In the genomic region with DNA sequence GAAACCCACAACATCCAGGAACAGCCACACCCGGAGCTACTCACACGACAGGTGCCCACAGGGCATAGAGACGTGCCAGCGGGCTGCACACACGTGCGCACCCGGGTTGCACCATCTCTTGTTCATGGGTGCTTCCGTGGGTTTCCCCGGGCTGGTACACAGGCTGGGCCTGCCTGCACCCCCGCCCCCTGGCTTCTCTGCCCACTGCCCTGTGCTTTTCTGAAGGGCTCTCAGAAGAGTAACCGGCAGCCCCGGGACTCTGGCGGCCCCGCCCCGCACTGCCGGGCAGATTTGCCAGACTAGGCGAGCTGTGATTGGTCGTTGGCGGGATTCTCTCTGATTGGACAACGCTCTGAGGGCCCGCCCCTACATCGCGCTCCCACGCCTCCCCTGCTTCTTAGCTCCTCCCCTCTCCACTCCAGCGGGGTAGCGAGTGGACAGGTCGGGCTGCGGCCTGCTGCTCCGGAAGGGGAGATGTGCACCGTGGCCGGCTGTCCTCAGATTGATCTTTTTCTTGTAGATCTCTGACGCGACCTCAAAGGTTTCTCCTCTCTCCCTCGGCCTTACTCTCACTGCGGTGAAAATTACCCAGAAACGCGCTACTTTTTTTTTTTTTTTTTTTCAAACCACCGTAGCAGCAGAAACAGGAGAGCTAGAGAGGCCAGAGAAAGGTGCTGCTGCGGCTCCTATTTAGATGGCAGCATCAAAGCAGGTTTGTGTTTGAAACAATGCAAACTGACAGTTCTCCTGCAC, we compare ENCODE assay signal across 8 mouse cellular contexts. TPM values are rescaled to one million over a fixed set of nuclear protein-coding genes. Genes with fewer than 3 reads are reported as not detected.
DNase-seq lines count a peak whose midpoint lies in the region; ATAC-seq lines count a peak whose summit lies in the region.

A gene (minus strand): TSS at position 66 of the 753 bp plus-strand sequence.

- H3K4me2 ChIP-seq in intestine, embryonic 15.5 days (replicated peaks) = peak within 1 kb of the TSS; percentile 93

- intact Hi-C loops in left cerebral cortex, postnatal 14 days (cut with DNase I) = no loop called here

- no peaks in the 10 kb centered on the region for H3K36me3 ChIP-seq in embryonic facial prominence, embryonic 10.5 days (replicated peaks)
- H3K36me3 ChIP-seq in intestine, embryonic 15.5 days = no peaks in the 10 kb centered on the region

- H3K9me3 ChIP-seq in embryonic facial prominence, embryonic 10.5 days = no peaks in the 10 kb centered on the region
- no peaks in the 10 kb centered on the region for H3K9me3 ChIP-seq in intestine, embryonic 15.5 days

- peaks cover 6% of the 10 kb centered on the region; the same call in 1 of the 2 replicates for H3K27me3 ChIP-seq in embryonic facial prominence, embryonic 10.5 days (replicated peaks; ENCODE audit: low read depth, poor library complexity, severe bottlenecking)
- no peaks in the 10 kb centered on the region for H3K27me3 ChIP-seq in intestine, embryonic 15.5 days (replicated peaks)

- peak within 1 kb of the TSS; percentile 81 for H3K27ac ChIP-seq in embryonic facial prominence, embryonic 10.5 days (replicated peaks)
- peak within 1 kb of the TSS; percentile 82 for H3K27ac ChIP-seq in intestine, embryonic 15.5 days

- peaks cover 13% of the 10 kb centered on the region for H3K4me1 ChIP-seq in embryonic facial prominence, embryonic 10.5 days
- H3K4me1 ChIP-seq in intestine, embryonic 15.5 days (replicated peaks) = no peaks in the 10 kb centered on the region; the same call in 1 of the 2 replicates

- peak; percentile 98 for ATAC-seq in intestine, embryonic 15.5 days
- peak; percentile 100 for ATAC-seq in megakaryocyte-erythroid progenitor cell, adult 5-6 weeks (replicated peaks; ENCODE audit: low FRiP score, low TSS enrichment, poor library complexity, severe bottlenecking)

- under 1% methylated on average over 39 of the region's 39 CpGs for WGBS in embryonic facial prominence, embryonic 10.5 days
- WGBS in intestine, embryonic 15.5 days = under 1% methylated on average over 39 of the region's 39 CpGs

- H3K4me3 ChIP-seq in embryonic facial prominence, embryonic 10.5 days = peak within 1 kb of the TSS; percentile 77
- peak within 1 kb of the TSS; percentile 64 for H3K4me3 ChIP-seq in intestine, embryonic 15.5 days (replicated peaks)

- peak; percentile 97 for DNase-seq in adrenal gland, postnatal 14 days
- peak; percentile 97 for DNase-seq in embryonic facial prominence, embryonic 10.5 days (ENCODE audit: low spot score)
- peak; percentile 91 to 93 for DNase-seq in gastrocnemius, postnatal 4 days (ENCODE audit: low spot score in 2 of 2)
- peak; percentile 95 to 96 for DNase-seq in left cerebral cortex, postnatal 14 days (ENCODE audit: low spot score in 2 of 2)
- DNase-seq in right cerebral cortex, postnatal 14 days = peak; percentile 91
- DNase-seq in urinary bladder, postnatal 25 days (ENCODE audit: low spot score) = peak; percentile 88

- H3K9ac ChIP-seq in intestine, embryonic 15.5 days = peak within 1 kb of the TSS; percentile 68

RNA-seq across cellular contexts. Expression of the gene that starts here (rescaled TPM):
- total RNA-seq in adrenal gland, postnatal 14 days (2021) = 1.2 and 3.5 TPM in 2 replicates
- polyA plus RNA-seq in embryonic facial prominence, embryonic 10.5 days (2016; fragmentation: Nextera tagmentation; extraction: Ambion mirVana) = 2.0 and 2.2 TPM in 2 replicates
- under 1 TPM; 0.86 to 0.88 TPM for total RNA-seq in gastrocnemius, postnatal 4 days (2021)
- polyA plus RNA-seq in intestine, embryonic 15.5 days (2015; fragmentation: Nextera tagmentation; extraction: Ambion mirVana) = 2.5 and 2.7 TPM in 2 replicates
- total RNA-seq in left cerebral cortex, postnatal 14 days (2021) = 100 to 1,000 TPM in 1 of 2 experiments, 10 to 100 TPM in 1; 91.7 to 112 TPM
- total RNA-seq in megakaryocyte-erythroid progenitor cell, adult 5-6 weeks (2014; fragmentation: Nextera tagmentation) = 0.57 TPM in 1 of 2 replicates, not detected in the other
- total RNA-seq in megakaryocyte-erythroid progenitor cell, adult 5-6 weeks (2017) = 0.75 and 1.8 TPM in 2 replicates

Comparison
In these comparisons a context has a peak if more than half of its experiments do, and no peak if none do; other contexts are left out.
1. Peak in every context shown above with its lines: DNase-seq, ATAC-seq, H3K4me3 ChIP-seq and H3K27ac ChIP-seq.
2. RNA of the gene that starts here (total RNA-seq): 91.7 to 112 TPM in left cerebral cortex, postnatal 14 days; 1.2 to 3.5 TPM in adrenal gland, postnatal 14 days, 0.86 to 0.88 TPM in gastrocnemius, postnatal 4 days and 0.57 to 1.8 TPM in megakaryocyte-erythroid progenitor cell, adult 5-6 weeks; every median in the first group is over 10 times any median in the second.
3. Peak in DNase-seq in gastrocnemius, postnatal 4 days; RNA of the gene not detected or under 1 TPM.